Mouse (Mus musculus) heart, embryonic 10.5 days (tissue): ENCODE data around the gene Yrdc. TPM values are rescaled to one million over a fixed set of nuclear protein-coding genes. Genes with fewer than 3 reads are reported as not detected.

Experiments used
- DNase-seq: peaks from one replicate; pipeline ENCODE4 v3.0.0-alpha.2; 2017; ENCODE audit warnings: low spot score
- H3K27ac ChIP-seq: fragments of 300-500 bp; sonication (generic); 2 replicates; pipeline ENCODE4 v1.5.1; 2016; ENCODE audit warnings: mild to moderate bottlenecking
- H3K27me3 ChIP-seq: fragments of 300-500 bp; sonication (generic); 2 replicates; pipeline ENCODE4 v1.6.1; 2016; ENCODE audit warnings: mild to moderate bottlenecking; ENCODE audit not compliant: poor library complexity, insufficient read depth, severe bottlenecking
- H3K36me3 ChIP-seq: fragments of 300-500 bp; sonication (generic); 2 replicates; pipeline ENCODE4 v1.6.1; 2016; ENCODE audit warnings: mild to moderate bottlenecking, moderate library complexity
- H3K4me1 ChIP-seq: fragments of 300-500 bp; sonication (generic); 2 replicates; pipeline ENCODE4 v1.6.1; 2016; ENCODE audit warnings: mild to moderate bottlenecking
- H3K4me3 ChIP-seq: fragments of 300-500 bp; sonication (generic); 2 replicates; pipeline ENCODE4 v1.5.1; 2016; ENCODE audit warnings: mild to moderate bottlenecking, moderate library complexity
- H3K9me3 ChIP-seq: fragments of 300-500 bp; sonication (generic); 2 replicates; pipeline ENCODE4 v1.6.1; 2016; ENCODE audit warnings: mild to moderate bottlenecking, moderate library complexity
- WGBS: fragments of 180-500 bp; shearing (Covaris S2); methylation state at CpG from one replicate; pipeline ENCODE4 v1.1.7; 2016; 5-methylcytosine and 5-hydroxymethylcytosine counted together
- polyA plus RNA-seq: library from polyadenylated mRNA; unstranded; fragments of >200 nt; fragmentation: Nextera tagmentation; extraction: Ambion mirVana; gene quantifications from 2 replicates; pipeline ENCODE4 v1.2.1, GENCODE M21; 2016

The Yrdc gene
- polyA plus RNA-seq: 25.8 and 39.3 TPM in 2 replicates

DNA sequence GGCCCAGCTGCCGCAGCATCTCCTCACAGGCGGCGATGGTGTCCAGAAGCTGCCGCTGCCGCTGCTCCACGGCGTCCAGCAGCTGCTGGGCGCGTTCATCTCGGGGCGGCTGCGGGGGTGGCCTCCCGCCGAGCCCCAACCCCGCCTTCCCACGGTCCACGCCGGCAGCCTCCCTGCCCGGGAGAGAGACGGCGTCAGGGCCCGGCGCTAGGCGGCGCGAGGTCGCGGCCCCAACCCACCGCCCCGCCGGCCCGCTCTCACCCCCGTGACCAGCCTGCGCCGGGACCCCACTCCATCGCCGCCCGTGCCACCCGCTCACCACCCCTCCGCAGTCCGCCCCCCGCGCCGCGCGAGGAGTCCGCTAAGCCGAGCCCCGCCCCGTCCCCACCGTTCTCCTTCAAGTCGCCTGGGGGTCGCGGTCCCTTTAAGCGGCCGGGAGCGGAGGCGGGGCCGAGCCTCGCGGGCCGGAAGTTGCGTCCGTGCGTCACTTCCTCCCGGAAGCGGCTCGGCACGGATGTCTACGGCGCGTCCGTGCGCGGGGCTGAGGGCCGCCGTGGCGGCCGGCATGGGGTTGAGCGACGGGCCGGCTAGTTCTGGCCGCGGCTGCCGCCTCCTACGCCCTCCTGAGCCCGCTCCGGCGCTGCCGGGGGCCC is at the start of gene Yrdc:
Gene Yrdc (plus strand): TSS at position 419 of the 653 bp plus-strand sequence.
- Histone ChIP-seq H3K27ac (peak within 1 kb of the TSS; percentile 98), H3K4me1 (peaks cover 24% of the 10 kb centered on the region), H3K36me3 (peaks cover 39% of the 10 kb centered on the region), H3K9me3 (no peaks in the 10 kb centered on the region), H3K4me3 (peak within 1 kb of the TSS; percentile 84), H3K27me3 (no peaks in the 10 kb centered on the region)
- under 1% methylated on average over 89 of the region's 90 CpGs for WGBS
- peak; percentile 96 for DNase-seq

DNA sequence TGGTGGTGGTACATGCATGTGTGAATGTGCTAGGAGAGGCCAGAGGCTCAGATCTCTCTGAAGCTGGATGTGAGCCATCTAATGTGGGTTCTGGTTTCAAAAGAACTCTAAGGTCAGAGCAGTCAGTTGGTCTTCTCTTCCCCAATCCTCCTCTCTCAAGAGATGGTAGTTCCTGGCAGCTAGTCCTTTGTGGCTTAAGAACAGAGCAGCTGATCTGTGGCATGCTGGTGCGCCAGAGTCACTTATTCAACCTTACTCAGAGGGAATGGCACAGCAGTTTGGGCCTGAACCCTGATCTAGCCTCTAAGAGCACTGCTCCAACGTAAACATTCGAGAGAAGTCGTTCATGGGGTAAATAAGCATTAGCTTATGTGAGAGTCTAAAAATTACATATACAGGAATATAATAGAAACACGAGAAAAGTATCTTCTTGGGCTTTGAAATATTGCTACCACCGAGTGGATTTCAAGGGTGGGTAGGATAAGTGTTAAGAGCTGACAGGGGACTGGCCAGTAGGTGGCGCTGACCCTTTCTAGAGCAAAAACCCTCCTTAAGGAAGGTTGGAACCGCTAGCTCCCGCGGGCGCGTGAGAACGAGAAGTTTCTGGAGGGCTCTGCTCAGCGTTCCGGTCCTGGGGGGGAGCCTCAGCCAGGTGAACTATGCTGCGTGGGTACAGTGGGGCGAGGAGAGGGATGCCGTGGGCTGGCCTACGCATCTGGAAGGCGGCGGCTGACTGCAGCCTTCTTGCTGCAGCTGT is 48.7 kb upstream of the Yrdc start, which contains the start of gene Mtf1:
Gene Mtf1 (plus strand): TSS at position 553 of the 757 bp plus-strand sequence.
- peak within 1 kb of the TSS; percentile 95 for H3K27ac ChIP-seq
- peak; percentile 92 for DNase-seq
- no peaks in the 10 kb centered on the region for H3K27me3 ChIP-seq
- peaks cover 8% of the 10 kb centered on the region; the same call in 1 of the 2 replicates for H3K4me1 ChIP-seq
- peaks cover 42% of the 10 kb centered on the region for H3K36me3 ChIP-seq
- no peaks in the 10 kb centered on the region for H3K9me3 ChIP-seq
- H3K4me3 ChIP-seq: peak within 1 kb of the TSS; percentile 92
- WGBS: 4% methylated on average over 21 of the region's 21 CpGs

- 1% methylated on average over 51 of the region's 53 CpGs for WGBS
- H3K36me3 ChIP-seq: peaks cover 47% of the 10 kb centered on the region
Observed at GRCm38 (mm10) chr4:124802309-124803260, 47.9 kb upstream of the Yrdc start.

DNA sequence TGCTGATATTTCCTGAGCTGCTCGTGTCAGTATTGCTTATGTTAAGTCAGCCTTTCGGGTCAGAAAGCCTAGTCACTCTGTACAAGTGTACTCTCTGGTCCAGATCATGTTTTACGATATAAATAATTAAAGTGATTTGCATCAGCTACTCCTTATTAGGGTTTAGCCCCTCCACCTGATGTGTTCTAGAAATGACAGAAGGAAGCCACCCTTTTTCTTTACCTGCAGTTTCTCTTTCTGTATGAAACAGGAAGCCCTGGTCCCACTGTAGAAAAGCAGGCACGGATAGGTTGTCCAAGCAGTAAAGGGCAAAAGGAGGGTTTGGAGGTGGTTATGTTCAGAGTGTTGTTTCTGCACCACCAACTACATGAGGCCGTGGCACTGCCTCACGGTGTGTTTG is 47.1 kb upstream of the Yrdc start:
- H3K4me1 ChIP-seq: peaks cover 11% of the 10 kb centered on the region; the same call in 1 of the 2 replicates
- no peak overlapping the region for H3K27ac ChIP-seq
- WGBS: 73% methylated on average over 6 of the region's 6 CpGs
- H3K4me3 ChIP-seq: peak overlapping the region; percentile 92
- H3K36me3 ChIP-seq: peaks cover 41% of the 10 kb centered on the region
- no peaks in the 10 kb centered on the region for H3K27me3 ChIP-seq
- no peaks in the 10 kb centered on the region for H3K9me3 ChIP-seq
- DNase-seq: no peak

More at GRCm38 (mm10) chr4:124802309-124803260, 47.9 kb upstream of the Yrdc start:
- Histone ChIP-seq H3K27me3 (no peaks in the 10 kb centered on the region), H3K4me1 (peaks cover 8% of the 10 kb centered on the region; the same call in 1 of the 2 replicates), H3K4me3 (peak overlapping the region; percentile 92), H3K27ac (peak overlapping the region; percentile 95), H3K9me3 (no peaks in the 10 kb centered on the region)
- peak; percentile 99 for DNase-seq

DNA sequence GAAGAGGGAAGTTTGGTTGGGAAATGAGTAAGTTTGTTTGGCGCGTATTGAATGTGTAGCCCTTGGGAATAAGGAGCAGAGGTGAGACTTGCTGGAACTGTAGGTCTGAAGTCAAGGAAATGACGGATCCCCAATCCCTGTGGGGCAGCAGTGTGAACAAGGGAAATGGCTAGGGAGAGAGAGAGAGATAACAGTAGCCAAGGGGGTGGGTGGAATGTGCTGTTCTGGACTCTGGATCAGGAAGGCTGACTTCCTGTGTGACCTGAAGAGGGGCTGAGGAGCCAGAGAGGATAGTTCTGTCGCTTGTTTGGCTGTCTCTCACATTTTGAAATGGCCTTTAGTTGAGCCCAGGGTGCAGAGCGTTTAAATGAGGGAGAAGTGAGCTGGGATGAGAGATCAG is 42.0 kb upstream of the Yrdc start:
- no peaks in the 10 kb centered on the region for H3K27me3 ChIP-seq
- H3K4me1 ChIP-seq: peaks cover 16% of the 10 kb centered on the region; the same call in 1 of the 2 replicates
- H3K36me3 ChIP-seq: peaks cover 39% of the 10 kb centered on the region
- H3K4me3 ChIP-seq: no peak overlapping the region
- DNase-seq: no peak
- H3K9me3 ChIP-seq: no peaks in the 10 kb centered on the region
- no peak overlapping the region; the same call in 1 of the 2 replicates for H3K27ac ChIP-seq
- WGBS: 52% methylated on average over 5 of the region's 5 CpGs

GRCm38 (mm10) chr4:124809136-124809883 is 41.2 kb upstream of the Yrdc start:
- Histone ChIP-seq H3K27me3 (no peaks in the 10 kb centered on the region), H3K36me3 (peaks cover 39% of the 10 kb centered on the region), H3K27ac (no peak overlapping the region), H3K4me1 (peaks cover 14% of the 10 kb centered on the region; the same call in 1 of the 2 replicates), H3K9me3 (no peaks in the 10 kb centered on the region), H3K4me3 (no peak overlapping the region)
- no peak for DNase-seq
- WGBS: 74% methylated on average over 9 of the region's 9 CpGs

DNA sequence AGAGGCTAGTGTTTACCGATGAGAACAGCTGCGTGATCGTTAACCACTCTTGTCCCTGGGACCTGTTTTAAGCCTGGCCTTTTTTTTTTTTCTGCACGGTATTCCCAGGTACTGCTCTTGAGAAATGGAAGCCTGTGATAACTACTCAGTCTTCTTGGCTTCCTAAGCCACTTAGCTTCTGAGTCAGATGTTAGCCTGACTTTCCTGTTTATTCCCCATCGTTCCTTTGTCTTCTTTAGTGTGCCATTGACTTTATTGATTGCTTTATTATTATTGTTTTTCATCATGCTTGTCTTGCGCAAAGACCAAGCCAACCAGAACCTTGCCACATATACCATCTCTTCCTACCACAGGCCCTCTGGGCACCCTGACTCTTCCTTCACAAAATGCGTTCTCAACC is 40.4 kb upstream of the Yrdc start:
- H3K27ac ChIP-seq: no peak overlapping the region
- H3K4me1 ChIP-seq: peaks cover 14% of the 10 kb centered on the region; the same call in 1 of the 2 replicates
- WGBS: 85% methylated on average over 7 of the region's 7 CpGs
- H3K36me3 ChIP-seq: peaks cover 35% of the 10 kb centered on the region
- no peaks in the 10 kb centered on the region for H3K9me3 ChIP-seq
- H3K27me3 ChIP-seq: no peaks in the 10 kb centered on the region
- DNase-seq: no peak
- no peak overlapping the region for H3K4me3 ChIP-seq

GRCm38 (mm10) chr4:124811347-124811975 is 39.0 kb upstream of the Yrdc start:
- Histone ChIP-seq H3K4me3 (no peak overlapping the region), H3K9me3 (no peaks in the 10 kb centered on the region), H3K36me3 (peaks cover 24% of the 10 kb centered on the region), H3K4me1 (peaks cover 14% of the 10 kb centered on the region; the same call in 1 of the 2 replicates), H3K27ac (no peak overlapping the region), H3K27me3 (no peaks in the 10 kb centered on the region)
- 54% methylated on average over 9 of the region's 9 CpGs for WGBS
- no peak for DNase-seq

DNA sequence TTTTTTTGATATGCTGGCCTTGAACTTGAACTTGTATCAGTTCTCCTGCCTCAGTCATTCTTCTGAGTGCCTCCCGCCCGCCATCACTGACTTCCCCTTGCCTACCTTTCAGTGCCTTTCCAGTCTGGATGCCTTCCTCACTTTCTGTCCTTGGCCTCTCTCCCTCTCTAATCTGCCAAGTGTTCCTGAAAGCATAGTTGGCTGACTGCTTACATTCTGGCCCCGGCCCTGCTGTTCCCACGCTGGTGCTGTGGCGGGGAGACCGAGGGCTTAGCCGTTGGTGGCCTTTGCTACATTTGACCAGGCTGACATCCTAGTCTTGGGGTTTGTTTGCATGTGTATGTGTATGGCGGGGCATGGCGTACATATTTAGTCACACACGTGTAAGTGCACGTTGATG is 34.6 kb upstream of the Yrdc start:
- Histone ChIP-seq H3K4me1 (peaks cover 23% of the 10 kb centered on the region), H3K36me3 (peaks cover 21% of the 10 kb centered on the region), H3K27me3 (no peaks in the 10 kb centered on the region), H3K9me3 (no peaks in the 10 kb centered on the region), H3K4me3 (no peak overlapping the region), H3K27ac (no peak overlapping the region)
- WGBS: 92% methylated on average over 11 of the region's 11 CpGs
- no peak for DNase-seq

GRCm38 (mm10) chr4:124817803-124818202 is 32.7 kb upstream of the Yrdc start:
- Histone ChIP-seq H3K4me1 (peaks cover 16% of the 10 kb centered on the region), H3K4me3 (no peak overlapping the region), H3K27ac (no peak overlapping the region), H3K36me3 (peaks cover 29% of the 10 kb centered on the region), H3K9me3 (no peaks in the 10 kb centered on the region), H3K27me3 (no peaks in the 10 kb centered on the region)
- 10% methylated on average over 6 of the region's 6 CpGs for WGBS
- DNase-seq: peak; percentile 91

GRCm38 (mm10) chr4:124818832-124819231 is 31.6 kb upstream of the Yrdc start:
- no peak for DNase-seq
- no peaks in the 10 kb centered on the region for H3K9me3 ChIP-seq
- peaks cover 39% of the 10 kb centered on the region for H3K36me3 ChIP-seq
- no peak overlapping the region for H3K27ac ChIP-seq
- H3K4me3 ChIP-seq: no peak overlapping the region
- H3K4me1 ChIP-seq: peaks cover 16% of the 10 kb centered on the region
- 90% methylated on average over 4 of the region's 4 CpGs for WGBS
- H3K27me3 ChIP-seq: no peaks in the 10 kb centered on the region
